Mouse (Mus musculus) brain, embryonic 18.5 days (tissue): Measurements from ENCODE around the gene Cfap54.
A peak's percentile ranks its signal among the peaks of the same experiment; 100 is the strongest.

Experiments
- DNase-seq: peaks from one replicate; pipeline ENCODE4 v3.0.0-alpha.2; 2012; ENCODE audit warnings: low read depth, low spot score

Cfap54 gene

GRCm38 (mm10) chr10:93062395-93062794, 19.0 kb downstream of the Cfap54 start:
- DNase-seq = no peak

GRCm38 (mm10) chr10:93053867-93054266, 27.6 kb downstream of the Cfap54 start:
- no peak for DNase-seq

DNA sequence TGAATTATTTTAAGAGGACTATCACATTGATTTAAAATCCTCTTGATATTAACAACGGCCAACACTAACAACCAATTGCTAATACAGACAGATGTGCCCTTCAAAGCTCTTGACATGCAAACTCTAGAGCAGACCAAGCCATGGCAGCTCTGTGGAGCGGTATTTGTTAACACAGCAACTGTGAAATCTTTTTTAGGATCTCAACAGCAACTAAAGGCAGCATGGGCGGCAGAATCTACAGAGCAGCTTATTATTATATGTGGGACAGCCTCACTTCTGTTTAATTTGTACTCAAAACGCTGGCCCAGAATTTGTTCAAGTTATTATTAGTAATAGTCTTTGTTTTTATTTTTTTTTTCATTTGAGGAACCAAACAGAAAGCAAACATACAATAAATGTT, 28.1 kb downstream of the Cfap54 start:
- no peak for DNase-seq

GRCm38 (mm10) chr10:93051016-93051726, 30.2 kb downstream of the Cfap54 start:
- peak; percentile 76 for DNase-seq

DNA sequence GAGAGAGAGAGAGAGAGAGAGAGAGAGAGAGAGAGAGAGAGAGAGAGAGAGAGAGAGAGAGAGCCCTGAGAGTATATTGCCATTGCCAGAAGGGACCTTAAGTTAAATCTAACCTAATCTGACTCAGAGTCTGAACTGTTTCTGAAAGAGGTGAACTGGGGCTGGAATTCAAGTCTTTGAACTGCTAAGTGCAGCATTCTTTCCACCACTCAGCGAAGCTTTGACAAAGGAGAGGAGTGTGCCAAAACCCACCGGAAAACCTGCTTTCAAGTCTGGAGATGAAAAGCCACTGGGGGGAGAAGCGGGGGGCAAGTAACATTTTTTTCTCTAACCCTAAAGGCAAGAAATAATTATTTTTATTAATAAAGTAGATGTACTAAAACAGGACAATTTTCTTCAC, 30.8 kb downstream of the Cfap54 start:
- DNase-seq = no peak

- DNase-seq = no peak
Observed at GRCm38 (mm10) chr10:93043195-93043594, 38.2 kb downstream of the Cfap54 start.

DNA sequence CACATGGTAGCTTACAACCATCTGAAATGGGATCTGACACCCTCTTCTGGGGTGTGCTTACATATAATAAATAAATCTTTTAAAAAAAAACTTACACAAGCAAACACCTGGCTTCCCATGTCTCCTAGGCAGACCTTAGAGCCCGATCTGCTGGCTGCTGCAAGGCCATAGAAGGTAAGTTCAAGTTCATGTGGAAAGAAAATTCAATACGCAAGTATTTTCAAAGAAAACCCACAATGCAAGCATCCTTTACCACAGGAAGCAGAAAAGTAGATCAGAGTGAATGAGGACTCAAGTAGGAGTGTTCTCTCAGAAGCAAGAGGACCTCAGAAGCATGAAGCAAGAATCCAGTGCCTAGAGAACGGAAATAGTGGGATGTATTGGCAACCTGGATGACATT, 39.6 kb downstream of the Cfap54 start:
- DNase-seq = no peak

- DNase-seq = no peak
Observed at GRCm38 (mm10) chr10:93041392-93041791, 40.0 kb downstream of the Cfap54 start.

GRCm38 (mm10) chr10:93036532-93036931, 44.9 kb downstream of the Cfap54 start:
- DNase-seq = no peak

DNA sequence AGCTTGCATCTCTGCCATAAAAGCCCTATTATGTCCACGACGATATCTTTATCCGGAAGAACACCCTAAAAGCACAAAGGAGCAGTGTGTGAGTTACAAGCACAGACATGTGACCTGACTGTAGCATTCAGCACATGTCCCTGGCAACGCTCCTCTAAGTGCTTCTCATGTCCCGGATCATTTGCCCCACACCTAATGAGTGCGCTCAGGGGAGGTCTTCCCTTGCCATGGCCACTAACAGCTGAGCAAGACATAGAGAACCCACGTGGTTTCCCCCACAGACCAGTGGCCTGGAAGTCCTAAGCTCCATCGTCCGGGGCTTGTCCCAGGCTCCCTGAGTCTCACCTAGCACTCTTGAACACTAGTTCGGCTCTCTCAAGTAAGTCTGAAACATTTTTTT, 45.9 kb downstream of the Cfap54 start:
- DNase-seq = no peak

GRCm38 (mm10) chr10:93023295-93023694, 58.1 kb downstream of the Cfap54 start:
- no peak for DNase-seq

- peak; percentile 55 for DNase-seq
Observed at GRCm38 (mm10) chr10:93014059-93014795, 67.2 kb downstream of the Cfap54 start.

- no peak for DNase-seq
Observed at GRCm38 (mm10) chr10:93011085-93011484, 70.3 kb downstream of the Cfap54 start.

DNA sequence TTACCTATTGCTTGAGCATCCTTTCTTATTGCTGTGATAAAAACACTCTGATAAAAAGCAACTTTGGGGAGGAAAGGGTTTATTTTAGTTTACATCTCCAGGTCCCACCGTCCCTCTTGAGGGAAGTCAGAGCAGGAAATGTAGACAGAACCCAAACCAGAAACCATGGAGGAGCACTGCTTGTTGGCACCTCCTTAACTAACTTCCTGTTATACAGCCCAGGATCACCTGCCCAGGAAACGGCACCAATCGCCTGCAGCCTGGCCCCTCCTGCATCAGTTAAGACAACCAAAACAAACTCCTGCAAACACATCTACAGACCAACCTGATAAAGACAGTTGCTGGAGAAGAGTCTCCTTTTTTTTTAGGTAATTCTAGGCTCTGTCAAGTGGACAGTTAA, 74.4 kb downstream of the Cfap54 start:
- DNase-seq = no peak

DNA sequence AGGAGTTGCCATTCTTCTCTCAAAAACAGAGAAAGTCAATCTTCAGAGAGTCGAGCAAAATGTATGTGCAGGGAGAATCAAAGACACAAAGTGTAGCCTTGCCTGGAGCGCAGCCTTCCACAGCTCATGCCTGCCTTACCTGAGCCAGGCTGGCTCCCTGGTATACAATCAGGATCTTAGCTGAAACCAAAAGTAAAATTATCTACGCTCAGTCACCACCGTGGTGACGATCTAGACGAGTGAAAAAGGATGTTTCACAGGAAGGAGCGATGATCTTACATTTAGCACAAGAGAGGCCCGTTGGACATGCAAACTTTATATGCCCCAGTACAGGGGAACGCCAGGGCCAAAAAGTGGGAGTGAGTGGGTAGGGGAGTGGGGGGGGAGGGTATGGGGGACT, 75.0 kb downstream of the Cfap54 start:
- no peak for DNase-seq

DNA sequence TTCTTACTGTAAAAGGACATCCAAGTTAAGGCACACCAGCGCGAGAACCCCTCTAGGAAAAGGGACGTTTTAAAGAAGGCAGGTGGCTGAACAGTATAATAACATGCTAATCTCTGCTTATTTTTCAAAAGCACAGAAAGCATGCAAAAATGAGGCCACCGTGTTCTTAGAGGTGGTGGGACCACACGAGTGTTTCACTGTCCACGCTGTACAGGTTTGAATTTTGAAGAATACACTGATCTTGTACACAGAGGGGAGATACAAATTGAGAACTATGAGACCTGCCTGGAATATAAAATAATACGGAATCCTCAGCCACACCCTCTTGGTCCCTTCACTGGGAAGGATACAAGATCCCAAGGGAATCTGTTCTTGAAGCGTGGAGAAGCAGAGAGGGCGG, 82.9 kb downstream of the Cfap54 start:
- DNase-seq = no peak

GRCm38 (mm10) chr10:92995186-92995585, 86.2 kb downstream of the Cfap54 start:
- no peak for DNase-seq

DNA sequence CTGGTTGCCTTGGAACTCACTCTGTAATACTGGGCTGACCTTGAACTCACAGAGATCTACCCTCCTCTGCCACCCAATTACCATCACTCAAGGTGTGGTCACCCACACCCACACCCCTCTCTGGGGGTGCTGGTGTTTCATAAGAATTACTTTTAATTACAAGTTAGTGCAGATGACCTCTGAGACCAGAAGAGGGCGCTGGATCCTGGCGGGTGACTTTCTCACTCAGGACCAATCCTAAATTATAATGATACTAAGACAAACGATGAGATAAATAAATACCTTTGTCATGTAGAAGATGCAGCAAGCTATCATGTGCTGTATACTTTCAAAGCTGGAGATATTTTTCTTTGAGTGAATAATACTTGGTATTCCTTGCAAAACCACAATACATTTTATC, 87.1 kb downstream of the Cfap54 start:
- DNase-seq = no peak

- DNase-seq = no peak
Observed at GRCm38 (mm10) chr10:92992526-92992925, 88.9 kb downstream of the Cfap54 start.

DNA sequence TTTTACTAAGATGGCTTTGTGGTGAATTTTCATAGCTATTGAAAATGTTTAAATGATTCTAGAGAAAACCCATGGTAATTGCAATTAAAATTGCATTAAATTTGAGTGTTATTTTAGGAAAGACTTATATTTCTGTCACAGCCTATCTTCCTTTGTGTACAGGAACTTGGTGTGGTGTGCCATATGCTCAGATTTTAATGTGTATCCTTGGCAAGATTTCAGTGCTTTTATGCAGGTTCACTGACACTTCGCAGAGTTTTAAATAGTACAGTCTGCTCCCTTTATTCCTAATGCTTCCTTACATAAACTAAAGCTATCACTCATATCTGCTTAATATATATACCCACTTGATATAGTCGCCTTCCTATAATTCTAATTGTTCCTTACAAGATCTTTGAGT, 90.8 kb downstream of the Cfap54 start:
- DNase-seq = no peak

GRCm38 (mm10) chr10:92965134-92965533, 116.3 kb downstream of the Cfap54 start:
- no peak for DNase-seq

- no peak for DNase-seq
Observed at GRCm38 (mm10) chr10:92950044-92950443, 131.4 kb downstream of the Cfap54 start.
